Mouse (Mus musculus) forebrain, embryonic 11.5 days (tissue): Measurements from ENCODE around the gene Slc24a5. TPM values are rescaled to one million over a fixed set of nuclear protein-coding genes. Genes with fewer than 3 reads are reported as not detected.
"Not testable (repeated sequence)": the region's sequence is repeated elsewhere in the genome, so short reads cannot be mapped to it uniquely, and the experiment has no call there.

Source experiments
- ATAC-seq: fragments of 200-750 bp; cut with Nextera tagmentation; replicated peaks from 2 replicates; pipeline ENCODE4 v1.8.0; 2017; ENCODE audit warnings: moderate TSS enrichment; ENCODE audit not compliant: low FRiP score
- DNase-seq: peaks from one replicate; pipeline ENCODE4 v3.0.0-alpha.2; 2017; ENCODE audit warnings: low spot score
- H3K27ac ChIP-seq: fragments of 300-500 bp; sonication (generic); 2 replicates; pipeline ENCODE4 v1.5.1; 2014; ENCODE audit warnings: low read depth, low read length
- H3K27me3 ChIP-seq: fragments of 300-500 bp; sonication (generic); 2 replicates; pipeline ENCODE4 v1.6.1; 2014; ENCODE audit warnings: mild to moderate bottlenecking, low read length, mixed read lengths; ENCODE audit not compliant: control insufficient read depth, insufficient read depth
- H3K36me3 ChIP-seq: fragments of 300-500 bp; sonication (generic); 2 replicates; pipeline ENCODE4 v1.6.1; 2014; ENCODE audit warnings: mild to moderate bottlenecking, low read length, moderate library complexity, mixed read lengths; ENCODE audit not compliant: control insufficient read depth, insufficient read depth
- H3K4me1 ChIP-seq: fragments of 300-500 bp; sonication (generic); replicated peaks from 2 replicates; pipeline ENCODE4 v1.6.1; 2014; ENCODE audit warnings: low read length, mixed read lengths; ENCODE audit not compliant: control insufficient read depth, insufficient read depth
- H3K4me2 ChIP-seq: fragments of 300-500 bp; sonication (generic); 2 replicates; pipeline ENCODE4 v1.6.1; 2014; ENCODE audit warnings: low read depth, mild to moderate bottlenecking, low read length, moderate library complexity, mixed read lengths; ENCODE audit not compliant: severe bottlenecking
- H3K4me3 ChIP-seq: fragments of 300-500 bp; sonication (generic); 2 replicates; pipeline ENCODE4 v1.5.1; 2014; ENCODE audit warnings: low read depth, low read length
- H3K9ac ChIP-seq: fragments of 300-500 bp; sonication (generic); 2 replicates; pipeline ENCODE4 v1.6.1; 2014; ENCODE audit warnings: low read length
- H3K9me3 ChIP-seq: fragments of 300-500 bp; sonication (generic); 2 replicates; pipeline ENCODE4 v1.6.1; 2016; ENCODE audit warnings: low read length, mixed read lengths; ENCODE audit not compliant: control insufficient read depth
- WGBS: fragments of 180-500 bp; shearing (Covaris S2); extraction: QIAGEN DNeasy Blood & Tissue Kit; methylation state at CpG from one replicate; pipeline ENCODE4 v1.1.7; 2014; 5-methylcytosine and 5-hydroxymethylcytosine counted together
- polyA plus RNA-seq: library from polyadenylated mRNA; unstranded; fragments of >200 nt; fragmentation: Nextera tagmentation; extraction: Ambion mirVana; gene quantifications from 2 replicates; pipeline ENCODE4 v1.2.1, GENCODE M21; 2014

Gene Slc24a5
- polyA plus RNA-seq, 1 experiment from 2014 or later: 7.6 TPM

GRCm38 (mm10) chr2:125092123-125092522 lies 24.2 kb downstream of the Slc24a5 start:
- H3K4me1 ChIP-seq, H3K36me3 ChIP-seq, H3K27ac ChIP-seq, DNase-seq, H3K4me2 ChIP-seq, H3K27me3 ChIP-seq, H3K9me3 ChIP-seq, ATAC-seq, H3K4me3 ChIP-seq, H3K9ac ChIP-seq: not testable (repeated sequence)
- 88% methylated on average over 3 of the region's 3 CpGs for WGBS

- ATAC-seq, H3K4me2 ChIP-seq, H3K4me1 ChIP-seq, H3K9me3 ChIP-seq, H3K4me3 ChIP-seq, H3K27ac ChIP-seq, H3K9ac ChIP-seq, H3K27me3 ChIP-seq, DNase-seq: not testable (repeated sequence)
- WGBS: 97% methylated on average over 13 of the region's 13 CpGs
- peaks cover 11% of the 10 kb centered on the region; the same call in 1 of the 2 replicates for H3K36me3 ChIP-seq
Measured at GRCm38 (mm10) chr2:125104491-125104890, 36.6 kb downstream of the Slc24a5 start.

- H3K4me3 ChIP-seq, H3K4me2 ChIP-seq, H3K4me1 ChIP-seq, H3K27ac ChIP-seq, ATAC-seq, H3K9me3 ChIP-seq, DNase-seq, H3K27me3 ChIP-seq, H3K9ac ChIP-seq: not testable (repeated sequence)
- WGBS: 83% methylated on average over 4 of the region's 4 CpGs
- peaks cover 13% of the 10 kb centered on the region; the same call in 1 of the 2 replicates for H3K36me3 ChIP-seq
Measured at GRCm38 (mm10) chr2:125106536-125106935, 38.6 kb downstream of the Slc24a5 start.

GRCm38 (mm10) chr2:125119381-125120110 lies 51.6 kb downstream of the Slc24a5 start:
- H3K4me2 ChIP-seq: no peak overlapping the region
- no peak for DNase-seq
- peaks cover 3% of the 10 kb centered on the region; the same call in 1 of the 2 replicates for H3K36me3 ChIP-seq
- peaks cover 2% of the 10 kb centered on the region; the same call in 1 of the 2 replicates for H3K4me1 ChIP-seq
- no peak overlapping the region for H3K9ac ChIP-seq
- 72% methylated on average over 6 of the region's 6 CpGs for WGBS
- H3K27me3 ChIP-seq: no peaks in the 10 kb centered on the region
- no peak overlapping the region for H3K4me3 ChIP-seq
- ATAC-seq: no peak
- H3K27ac ChIP-seq: no peak overlapping the region
- no peaks in the 10 kb centered on the region; the same call in 1 of the 2 replicates for H3K9me3 ChIP-seq

- no peaks in the 10 kb centered on the region for H3K36me3 ChIP-seq
- H3K4me1 ChIP-seq: peaks cover 2% of the 10 kb centered on the region; the same call in 1 of the 2 replicates
- 8% methylated on average over 4 of the region's 4 CpGs for WGBS
- no peak for DNase-seq
- H3K4me3 ChIP-seq: peak overlapping the region; percentile 72
- no peaks in the 10 kb centered on the region; the same call in 1 of the 2 replicates for H3K9me3 ChIP-seq
- H3K27ac ChIP-seq: no peak overlapping the region
- H3K27me3 ChIP-seq: no peaks in the 10 kb centered on the region
- ATAC-seq: peak; percentile 7; the same call in 1 of the 2 replicates
- peak overlapping the region; percentile 95 for H3K9ac ChIP-seq
- peak overlapping the region; percentile 65 for H3K4me2 ChIP-seq
Measured at GRCm38 (mm10) chr2:125122288-125122623, 54.3 kb downstream of the Slc24a5 start.

- Histone ChIP-seq H3K27ac (peak overlapping the region; percentile 82), H3K9ac (peak overlapping the region; percentile 95), H3K36me3 (no peaks in the 10 kb centered on the region), H3K4me1 (peaks cover 2% of the 10 kb centered on the region; the same call in 1 of the 2 replicates), H3K9me3 (no peaks in the 10 kb centered on the region; the same call in 1 of the 2 replicates), H3K4me3 (peak overlapping the region; percentile 72), H3K4me2 (peak overlapping the region; percentile 65), H3K27me3 (no peaks in the 10 kb centered on the region)
- ATAC-seq: peak; percentile 85
- under 1% methylated on average over 39 of the region's 59 CpGs for WGBS
- peak; percentile 74 for DNase-seq
Measured at GRCm38 (mm10) chr2:125122624-125123476, 54.9 kb downstream of the Slc24a5 start.

GRCm38 (mm10) chr2:125123477-125123852 lies 55.5 kb downstream of the Slc24a5 start, which contains the start of gene Myef2:
Gene Myef2, minus strand, starts transcription at chr2:125123661.
- Histone ChIP-seq H3K4me2 (peak within 1 kb of the TSS; percentile 65), H3K27me3 (no peaks in the 10 kb centered on the region), H3K36me3 (no peaks in the 10 kb centered on the region), H3K9me3 (no peaks in the 10 kb centered on the region; the same call in 1 of the 2 replicates), H3K9ac (peak within 1 kb of the TSS; percentile 95), H3K27ac (peak within 1 kb of the TSS; percentile 82), H3K4me3 (peak within 1 kb of the TSS; percentile 72), H3K4me1 (peaks cover 2% of the 10 kb centered on the region; the same call in 1 of the 2 replicates)
- peak; percentile 91 for ATAC-seq
- under 1% methylated on average over 32 of the region's 48 CpGs for WGBS
- peak; percentile 95 for DNase-seq

- DNase-seq (no peak), ATAC-seq (no peak)
- Histone ChIP-seq H3K36me3 (no peaks in the 10 kb centered on the region), H3K9me3 (no peaks in the 10 kb centered on the region; the same call in 1 of the 2 replicates), H3K27me3 (no peaks in the 10 kb centered on the region), H3K4me2 (no peak overlapping the region), H3K9ac (no peak overlapping the region), H3K4me3 (no peak overlapping the region), H3K4me1 (peaks cover 2% of the 10 kb centered on the region; the same call in 1 of the 2 replicates), H3K27ac (no peak overlapping the region)
- 43% methylated on average over 4 of the region's 4 CpGs for WGBS
Measured at GRCm38 (mm10) chr2:125125824-125126223, 57.9 kb downstream of the Slc24a5 start.
